Comparison of ENCODE assay signal across 8 mouse cellular contexts in genomic region chr3:95105121-95105520, GRCm38 (mm10). TPM values are rescaled to one million over a fixed set of nuclear protein-coding genes. Genes with fewer than 3 reads are reported as not detected.
DNase-seq lines count a peak whose midpoint lies in the region; ATAC-seq and TF ChIP-seq lines count a peak whose summit lies in the region.

No protein-coding gene starts in this region.

- no peaks in the 10 kb centered on the region for H3K9me3 ChIP-seq in heart, embryonic 15.5 days (replicated peaks)
- H3K9me3 ChIP-seq in MEL (replicated peaks; ENCODE audit: insufficient read depth, low read length) = no peaks in the 10 kb centered on the region
- no peaks in the 10 kb centered on the region for H3K9me3 ChIP-seq in liver, embryonic 13.5 days (replicated peaks)

- no peak for TF ChIP-seq EP300 in MEL (IDR thresholded peaks at IDR 0.05; ENCODE audit: low read depth in 1 of 2, low read length in 2 of 2)

- H3K79me2 ChIP-seq in MEL (ENCODE audit: control insufficient read depth, insufficient read depth, low read length, poor library complexity) = peaks cover 51% of the 10 kb centered on the region

- H3K27me3 ChIP-seq in heart, embryonic 15.5 days = no peaks in the 10 kb centered on the region
- no peaks in the 10 kb centered on the region for H3K27me3 ChIP-seq in MEL (ENCODE audit: control insufficient read depth in 1 of 2, insufficient read depth in 2 of 2, low read length in 2 of 2)
- H3K27me3 ChIP-seq in liver, embryonic 13.5 days = no peaks in the 10 kb centered on the region

- TF ChIP-seq POLR2A in MEL (IDR thresholded peaks at IDR 0.05; ENCODE audit: control insufficient read depth in 1 of 2, insufficient read depth in 1 of 2, low read depth in 1 of 2, low read length in 2 of 2, poor library complexity in 1 of 2) = no peak

- peak overlapping the region; percentile 87 for H3K27ac ChIP-seq in heart, embryonic 15.5 days
- peak overlapping the region; percentile 35 for H3K27ac ChIP-seq in MEL (ENCODE audit: control insufficient read depth, low read depth, low read length)
- peak overlapping the region; percentile 90 for H3K27ac ChIP-seq in liver, embryonic 13.5 days

- 0 out of 2 replicates have a peak, but pooled peaks cover 3% of the 10 kb centered on the region for H3K36me3 ChIP-seq in heart, embryonic 15.5 days
- peaks cover 26 to 44% of the 10 kb centered on the region in 2 experiments for H3K36me3 ChIP-seq in MEL (ENCODE audit: control insufficient read depth in 1 of 2, insufficient read depth in 2 of 2, low read length in 2 of 2)
- peaks cover 20% of the 10 kb centered on the region for H3K36me3 ChIP-seq in liver, embryonic 13.5 days

- no peak for TF ChIP-seq RAD21 in MEL (IDR thresholded peaks at IDR 0.05; ENCODE audit: low read depth, low read length)

- 19% methylated on average over 4 of the region's 4 CpGs for WGBS in heart, embryonic 15.5 days
- 8% methylated on average over 4 of the region's 4 CpGs for WGBS in liver, embryonic 13.5 days (ENCODE audit: insufficient replicate concordance)

- no peak for DNase-seq in heart, postnatal 10 days
- no peak for DNase-seq in MEL (ENCODE audit: low read depth, low spot score)
- peak; percentile 63 for DNase-seq in gonadal fat pad, adult 2 months (ENCODE audit: low read depth)
- no peak for DNase-seq in liver, embryonic 13.5 days
- DNase-seq in embryo, embryonic 10 days (ENCODE audit: low spot score) = no peak
- no peak for DNase-seq in kidney, adult 11 months

- ATAC-seq in heart, embryonic 15.5 days (replicated peaks; ENCODE audit: insufficient number of reproducible peaks, insufficient read depth, low FRiP score, low read depth) = no peak
- no peak for ATAC-seq in liver, embryonic 13.5 days (ENCODE audit: low read depth)
- ATAC-seq in megakaryocyte progenitor cell, adult 5-6 weeks (replicated peaks; ENCODE audit: poor library complexity) = no peak

- peaks cover 13% of the 10 kb centered on the region for H3K4me1 ChIP-seq in heart, embryonic 15.5 days (replicated peaks)
- peaks cover 14 to 24% of the 10 kb centered on the region in 2 experiments for H3K4me1 ChIP-seq in MEL (ENCODE audit: control insufficient read depth in 1 of 2, insufficient read depth in 2 of 2, low read length in 2 of 2)
- H3K4me1 ChIP-seq in liver, embryonic 13.5 days (replicated peaks) = peaks cover 63% of the 10 kb centered on the region

- TF ChIP-seq CTCF in MEL (IDR thresholded peaks at IDR 0.05 in 2 of 3, conservative IDR thresholded peaks at IDR 0.05 in 1 of 3; ENCODE audit: control insufficient read depth in 1 of 3, insufficient read depth in 1 of 3, low read depth in 2 of 3, low read length in 3 of 3, poor library complexity in 1 of 3, severe bottlenecking in 1 of 3) = no peak

- H3K4me3 ChIP-seq in heart, embryonic 15.5 days = peak overlapping the region; percentile 73
- H3K4me3 ChIP-seq in MEL (ENCODE audit: control insufficient read depth in 1 of 2, insufficient read depth in 1 of 2, low read depth in 2 of 2, low read length in 2 of 2) = peak overlapping the region; percentile 56 to 71
- peak overlapping the region; percentile 93 for H3K4me3 ChIP-seq in liver, embryonic 13.5 days (replicated peaks)

- peak overlapping the region; percentile 87 for H3K9ac ChIP-seq in heart, embryonic 15.5 days
- peak overlapping the region; percentile 65 for H3K9ac ChIP-seq in MEL (ENCODE audit: control insufficient read depth, low read depth, low read length, poor library complexity, severe bottlenecking)
- peak overlapping the region; percentile 96 for H3K9ac ChIP-seq in liver, embryonic 13.5 days

- intact Hi-C loops in heart, postnatal 10 days (cut with DNase I) = no loop called here

- peak overlapping the region; percentile 77 for H3K4me2 ChIP-seq in heart, embryonic 15.5 days
- peak overlapping the region; percentile 87 for H3K4me2 ChIP-seq in liver, embryonic 13.5 days

TF ChIP-seq in MEL, 35 proteins besides CTCF, POLR2A, EP300 and RAD21:
- no peak for TF ChIP-seq USF1 (IDR thresholded peaks at IDR 0.05; ENCODE audit: low read depth, low read length)
- no peak for TF ChIP-seq POLR2AphosphoS5 (IDR thresholded peaks at IDR 0.05; ENCODE audit: borderline replicate concordance, low read depth, low read length)
- no peak for TF ChIP-seq MYC (IDR thresholded peaks at IDR 0.05; ENCODE audit: low read depth, low read length)
- no peak for TF ChIP-seq ZKSCAN1 (IDR thresholded peaks at IDR 0.05; ENCODE audit: low read depth, low read length)
- TF ChIP-seq ZC3H11A (IDR thresholded peaks at IDR 0.05; ENCODE audit: low read depth, low read length) = no peak
- TF ChIP-seq POLR2AphosphoS2 (IDR thresholded peaks at IDR 0.05; ENCODE audit: low read length) = no peak
- no peak for TF ChIP-seq USF2 (IDR thresholded peaks at IDR 0.05; ENCODE audit: borderline replicate concordance in 1 of 2, insufficient read depth in 1 of 2, low read depth in 1 of 2, low read length in 2 of 2)
- TF ChIP-seq RCOR1 (IDR thresholded peaks at IDR 0.05; ENCODE audit: low read depth, low read length) = no peak
- no peak for TF ChIP-seq TBP (IDR thresholded peaks at IDR 0.05; ENCODE audit: low read depth, low read length)
- TF ChIP-seq MAFK (IDR thresholded peaks at IDR 0.05; ENCODE audit: borderline replicate concordance, low read depth, low read length) = no peak
- TF ChIP-seq TCF12 (IDR thresholded peaks at IDR 0.05; ENCODE audit: low read depth, low read length) = no peak
- no peak for TF ChIP-seq CHD1 (IDR thresholded peaks at IDR 0.05; ENCODE audit: low read depth, low read length)
- TF ChIP-seq E2F4 (IDR thresholded peaks at IDR 0.05; ENCODE audit: borderline replicate concordance, low read depth, low read length) = no peak
- no peak for TF ChIP-seq ELF1 (IDR thresholded peaks at IDR 0.05; ENCODE audit: low read depth, low read length)
- TF ChIP-seq HCFC1 (IDR thresholded peaks at IDR 0.05; ENCODE audit: low read depth, low read length) = no peak
- no peak for TF ChIP-seq MAZ (IDR thresholded peaks at IDR 0.05; ENCODE audit: low read depth, low read length)
- TF ChIP-seq SMC3 (IDR thresholded peaks at IDR 0.05; ENCODE audit: low read depth, low read length) = no peak

RNA-seq across cellular contexts. Expression of gene Pip5k1a, which starts 1.6 kb away (rescaled TPM):
- 14.1 and 16.5 TPM in 2 replicates for polyA plus RNA-seq in heart, embryonic 15.5 days (2015; fragmentation: Nextera tagmentation; extraction: Ambion mirVana)
- total RNA-seq in heart, postnatal 10 days (2021) = 10 to 100 TPM; 25.7 to 26.1 TPM
- total RNA-seq in MEL (2012; rRNA removed) = 47.7 and 48.6 TPM in 2 replicates
- polyA plus RNA-seq in MEL (2012; ENCODE audit: insufficient read depth in 1 of 2, insufficient read length in 2 of 2, low read depth in 1 of 2, low replicate concordance in 2 of 2, missing spikeins in 1 of 2) = 100 to 1,000 TPM; 103 to 322 TPM
- 19.6 and 21.0 TPM in 2 replicates for polyA plus RNA-seq in gonadal fat pad, adult 2 months (2012; rRNA removed)
- 9.6 and 10.3 TPM in 2 replicates for polyA plus RNA-seq in liver, embryonic 13.5 days (2015; fragmentation: Nextera tagmentation; extraction: Ambion mirVana)
- 16.3 and 21.0 TPM in 2 replicates for total RNA-seq in megakaryocyte progenitor cell, adult 5-6 weeks (2015)
- total RNA-seq in megakaryocyte progenitor cell, adult 5-6 weeks (2017) = 15.5 and 21.8 TPM in 2 replicates

RNA-seq across cellular contexts. Expression of gene Vps72, which starts 5.7 kb away (rescaled TPM):
- 79.5 and 99.3 TPM in 2 replicates for polyA plus RNA-seq in heart, embryonic 15.5 days (2015; fragmentation: Nextera tagmentation; extraction: Ambion mirVana)
- 10 to 100 TPM; 39.0 to 53.0 TPM for total RNA-seq in heart, postnatal 10 days (2021)
- 117 and 128 TPM in 2 replicates for total RNA-seq in MEL (2012; rRNA removed)
- 100 to 1,000 TPM; 266 to 416 TPM for polyA plus RNA-seq in MEL (2012; ENCODE audit: insufficient read depth in 1 of 2, insufficient read length in 2 of 2, low read depth in 1 of 2, low replicate concordance in 2 of 2, missing spikeins in 1 of 2)
- polyA plus RNA-seq in gonadal fat pad, adult 2 months (2012; rRNA removed) = 42.0 and 43.5 TPM in 2 replicates
- 39.2 and 43.3 TPM in 2 replicates for polyA plus RNA-seq in liver, embryonic 13.5 days (2015; fragmentation: Nextera tagmentation; extraction: Ambion mirVana)
- 40.4 and 47.6 TPM in 2 replicates for total RNA-seq in megakaryocyte progenitor cell, adult 5-6 weeks (2015)
- total RNA-seq in megakaryocyte progenitor cell, adult 5-6 weeks (2017) = 97.9 and 124 TPM in 2 replicates

RNA-seq across cellular contexts. Expression of gene Tmod4, which starts 19.2 kb away (rescaled TPM):
- 1.4 and 2.1 TPM in 2 replicates for polyA plus RNA-seq in heart, embryonic 15.5 days (2015; fragmentation: Nextera tagmentation; extraction: Ambion mirVana)
- 1 to 10 TPM; 9.6 to 9.9 TPM for total RNA-seq in heart, postnatal 10 days (2021)
- total RNA-seq in MEL (2012; rRNA removed) = 1.6 and 3.1 TPM in 2 replicates
- polyA plus RNA-seq in MEL (2012; ENCODE audit: insufficient read depth in 1 of 2, insufficient read length in 2 of 2, low read depth in 1 of 2, low replicate concordance in 2 of 2, missing spikeins in 1 of 2) = 1 to 10 TPM in 1 of 2 experiments, not detected in 1; 5.4 TPM
- 0.42 and 0.63 TPM in 2 replicates for polyA plus RNA-seq in gonadal fat pad, adult 2 months (2012; rRNA removed)
- polyA plus RNA-seq in liver, embryonic 13.5 days (2015; fragmentation: Nextera tagmentation; extraction: Ambion mirVana) = 0.17 and 0.67 TPM in 2 replicates
- total RNA-seq in megakaryocyte progenitor cell, adult 5-6 weeks (2015) = 1.1 and 2.6 TPM in 2 replicates
- total RNA-seq in megakaryocyte progenitor cell, adult 5-6 weeks (2017) = 2.3 and 2.5 TPM in 2 replicates

RNA-seq across cellular contexts. Expression of gene Scnm1, which starts 28.7 kb away (rescaled TPM):
- polyA plus RNA-seq in heart, embryonic 15.5 days (2015; fragmentation: Nextera tagmentation; extraction: Ambion mirVana) = 51.0 and 54.2 TPM in 2 replicates
- 10 to 100 TPM; 28.9 to 34.9 TPM for total RNA-seq in heart, postnatal 10 days (2021)
- total RNA-seq in MEL (2012; rRNA removed) = 71.8 and 93.1 TPM in 2 replicates
- polyA plus RNA-seq in MEL (2012; ENCODE audit: insufficient read depth in 1 of 2, insufficient read length in 2 of 2, low read depth in 1 of 2, low replicate concordance in 2 of 2, missing spikeins in 1 of 2) = 100 to 1,000 TPM in 1 of 2 experiments, not detected in 1; 104 TPM
- 36.7 and 37.0 TPM in 2 replicates for polyA plus RNA-seq in gonadal fat pad, adult 2 months (2012; rRNA removed)
- 33.4 and 33.5 TPM in 2 replicates for polyA plus RNA-seq in liver, embryonic 13.5 days (2015; fragmentation: Nextera tagmentation; extraction: Ambion mirVana)
- total RNA-seq in megakaryocyte progenitor cell, adult 5-6 weeks (2015) = 43.4 and 45.8 TPM in 2 replicates
- 66.0 and 85.7 TPM in 2 replicates for total RNA-seq in megakaryocyte progenitor cell, adult 5-6 weeks (2017)

RNA-seq across cellular contexts. Expression of gene Lysmd1, which starts 28.8 kb away (rescaled TPM):
- polyA plus RNA-seq in heart, embryonic 15.5 days (2015; fragmentation: Nextera tagmentation; extraction: Ambion mirVana) = 9.4 and 10.4 TPM in 2 replicates
- 1 to 10 TPM; 8.0 to 8.6 TPM for total RNA-seq in heart, postnatal 10 days (2021)
- total RNA-seq in MEL (2012; rRNA removed) = 22.1 and 22.7 TPM in 2 replicates
- 100 to 1,000 TPM in 1 of 2 experiments, 10 to 100 TPM in 1; 22.9 to 102 TPM for polyA plus RNA-seq in MEL (2012; ENCODE audit: insufficient read depth in 1 of 2, insufficient read length in 2 of 2, low read depth in 1 of 2, low replicate concordance in 2 of 2, missing spikeins in 1 of 2)
- polyA plus RNA-seq in gonadal fat pad, adult 2 months (2012; rRNA removed) = 8.8 and 9.4 TPM in 2 replicates
- 7.3 and 7.5 TPM in 2 replicates for polyA plus RNA-seq in liver, embryonic 13.5 days (2015; fragmentation: Nextera tagmentation; extraction: Ambion mirVana)
- total RNA-seq in megakaryocyte progenitor cell, adult 5-6 weeks (2015) = 3.1 and 3.6 TPM in 2 replicates
- total RNA-seq in megakaryocyte progenitor cell, adult 5-6 weeks (2017) = 3.8 and 4.3 TPM in 2 replicates

Comparison
In these comparisons a context has a peak if more than half of its experiments do, and no peak if none do; other contexts are left out.
1. H3K27ac ChIP-seq: peak in every context shown above with its lines; median percentile 90 in liver, embryonic 13.5 days; 87 in heart, embryonic 15.5 days; 35 in MEL.